Mouse (Mus musculus): ENCODE measurements around the gene Col23a1. TPM values are rescaled to one million over a fixed set of nuclear protein-coding genes. Genes with fewer than 3 reads are reported as not detected.
A peak's percentile ranks its signal among the peaks of the same experiment; 100 is the strongest.

Gene Col23a1
- polyA plus RNA-seq, 1 experiment from 2014 or later, result 23.6 TPM

- no peak overlapping the region for H3K9ac ChIP-seq
- ATAC-seq (ENCODE audit: low FRiP score, low read depth), result peak; percentile 59; the same call in 1 of the 2 replicates
- no peaks in the 10 kb centered on the region for H3K36me3 ChIP-seq
- H3K27me3 ChIP-seq, result no peaks in the 10 kb centered on the region
- no peak overlapping the region for H3K27ac ChIP-seq
- H3K9me3 ChIP-seq, result no peaks in the 10 kb centered on the region; the same call in 1 of the 2 replicates
- H3K4me3 ChIP-seq, result no peak overlapping the region
- 32% methylated on average over 6 of the region's 6 CpGs for WGBS
- peaks cover 16% of the 10 kb centered on the region; the same call in 1 of the 2 replicates for H3K4me1 ChIP-seq
- H3K4me2 ChIP-seq (replicated peaks), result no peak overlapping the region
Measured at GRCm38 (mm10) chr11:51446711-51447425, 157.1 kb downstream of the Col23a1 start.

GRCm38 (mm10) chr11:51448256-51448655 is 158.5 kb downstream of the Col23a1 start:
- H3K4me2 ChIP-seq (replicated peaks), result no peak overlapping the region
- no peaks in the 10 kb centered on the region for H3K36me3 ChIP-seq
- H3K9ac ChIP-seq, result no peak overlapping the region
- peaks cover 16% of the 10 kb centered on the region; the same call in 1 of the 2 replicates for H3K4me1 ChIP-seq
- ATAC-seq (ENCODE audit: low FRiP score, low read depth), result no peak
- no peaks in the 10 kb centered on the region for H3K9me3 ChIP-seq
- no peaks in the 10 kb centered on the region for H3K27me3 ChIP-seq
- H3K27ac ChIP-seq, result no peak overlapping the region
- H3K4me3 ChIP-seq, result no peak overlapping the region
- WGBS, result 91% methylated on average over 4 of the region's 4 CpGs

DNA sequence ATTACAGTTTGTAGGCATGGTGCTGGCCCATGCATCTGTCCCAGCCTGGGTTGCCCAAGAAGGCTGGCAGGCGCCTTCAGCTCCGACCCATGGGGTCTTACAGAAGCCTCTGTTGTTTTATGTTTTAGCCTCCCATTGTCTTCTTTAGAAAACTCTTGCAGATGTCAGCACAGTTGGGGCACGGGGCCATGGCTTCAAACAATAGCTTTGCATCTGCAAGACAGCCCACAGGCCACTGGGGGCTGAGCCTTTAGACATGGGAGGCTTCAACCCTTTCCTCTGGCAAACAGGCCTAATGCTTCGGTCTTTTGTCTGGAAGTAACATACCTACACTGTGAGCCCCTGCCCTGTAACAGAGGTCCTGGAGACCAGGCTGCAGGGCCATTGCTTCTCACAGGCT is 159.0 kb downstream of the Col23a1 start:
- no peak overlapping the region for H3K4me2 ChIP-seq (replicated peaks)
- no peaks in the 10 kb centered on the region for H3K36me3 ChIP-seq
- H3K27ac ChIP-seq, result no peak overlapping the region
- WGBS, result 80% methylated on average over 4 of the region's 4 CpGs
- no peaks in the 10 kb centered on the region for H3K27me3 ChIP-seq
- no peak overlapping the region for H3K4me3 ChIP-seq
- ATAC-seq (ENCODE audit: low FRiP score, low read depth), result no peak
- no peaks in the 10 kb centered on the region for H3K9me3 ChIP-seq
- peaks cover 16% of the 10 kb centered on the region; the same call in 1 of the 2 replicates for H3K4me1 ChIP-seq
- no peak overlapping the region for H3K9ac ChIP-seq

DNA sequence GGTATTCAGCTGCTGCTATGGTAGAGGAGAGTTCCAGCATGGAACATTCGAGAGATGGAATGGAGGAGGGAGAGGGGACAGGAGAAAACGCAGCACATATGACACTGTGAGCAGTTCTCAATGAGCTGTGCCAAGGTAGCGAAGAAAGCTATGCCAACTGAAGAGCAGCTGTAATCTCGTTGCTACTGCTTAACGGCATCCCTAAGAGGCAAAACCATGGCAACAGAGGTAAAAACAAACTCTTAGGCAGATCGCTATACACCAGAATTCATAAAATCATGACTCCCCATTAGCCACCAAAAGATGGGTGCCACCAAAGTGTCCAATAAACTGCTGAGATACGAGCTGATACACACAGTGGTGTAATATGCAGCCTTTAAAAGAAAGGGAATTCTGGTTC is 160.2 kb downstream of the Col23a1 start:
- Histone ChIP-seq H3K4me1 (peaks cover 16% of the 10 kb centered on the region; the same call in 1 of the 2 replicates), H3K27ac (no peak overlapping the region), H3K36me3 (no peaks in the 10 kb centered on the region), H3K9me3 (no peaks in the 10 kb centered on the region), H3K4me3 (no peak overlapping the region), H3K9ac (no peak overlapping the region), H3K27me3 (no peaks in the 10 kb centered on the region), H3K4me2 (replicated peaks) (no peak overlapping the region)
- no peak for ATAC-seq (ENCODE audit: low FRiP score, low read depth)
- WGBS, result 71% methylated on average over 7 of the region's 7 CpGs

DNA sequence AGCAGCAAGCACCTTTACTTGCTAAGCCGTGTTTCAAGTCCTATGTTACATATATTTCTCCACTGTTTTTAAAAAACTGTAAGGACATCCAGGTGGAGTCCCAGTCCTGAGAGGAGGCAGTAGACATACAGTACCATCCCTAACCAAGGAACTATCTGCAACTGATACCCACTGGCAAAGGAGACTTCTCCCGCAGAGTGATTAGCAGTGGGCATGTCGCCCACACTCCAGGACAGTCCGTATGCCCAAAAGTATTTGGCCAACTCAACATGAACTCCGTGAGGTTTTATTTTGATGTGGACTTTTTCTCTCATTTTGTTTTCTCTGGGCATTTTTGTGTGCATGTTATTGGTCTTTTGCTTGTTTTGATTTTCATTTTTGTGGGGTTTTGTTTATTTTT is 161.6 kb downstream of the Col23a1 start:
- 87% methylated on average over 5 of the region's 5 CpGs for WGBS
- no peak overlapping the region for H3K4me3 ChIP-seq
- H3K4me2 ChIP-seq (replicated peaks), result no peak overlapping the region
- ATAC-seq (ENCODE audit: low FRiP score, low read depth), result no peak
- H3K9ac ChIP-seq, result no peak overlapping the region
- peaks cover 16% of the 10 kb centered on the region; the same call in 1 of the 2 replicates for H3K4me1 ChIP-seq
- no peak overlapping the region for H3K27ac ChIP-seq
- H3K27me3 ChIP-seq, result no peaks in the 10 kb centered on the region
- H3K9me3 ChIP-seq, result no peaks in the 10 kb centered on the region
- H3K36me3 ChIP-seq, result no peaks in the 10 kb centered on the region

DNA sequence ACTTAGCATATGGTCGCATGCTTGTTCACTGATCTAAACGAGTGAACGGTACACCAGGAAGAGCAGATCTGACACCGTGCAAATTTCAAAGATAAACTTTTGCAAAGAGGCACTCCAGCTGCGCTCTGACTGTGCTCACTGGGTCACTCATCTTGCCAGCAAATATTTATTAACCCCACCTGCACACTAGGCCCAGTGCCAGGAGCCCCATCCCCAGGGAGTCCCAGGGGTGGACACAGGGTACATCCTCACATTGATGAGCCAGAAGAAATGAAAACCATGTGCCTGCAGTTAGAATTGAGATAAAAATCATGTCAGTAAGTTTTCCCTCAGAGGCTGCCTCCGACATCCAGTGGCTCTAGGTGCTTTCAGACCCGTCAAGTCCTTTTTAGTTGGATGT is 162.2 kb downstream of the Col23a1 start:
- Histone ChIP-seq H3K4me3 (no peak overlapping the region), H3K9me3 (no peaks in the 10 kb centered on the region), H3K27me3 (no peaks in the 10 kb centered on the region), H3K36me3 (no peaks in the 10 kb centered on the region), H3K4me2 (replicated peaks) (no peak overlapping the region), H3K9ac (no peak overlapping the region), H3K4me1 (peaks cover 10% of the 10 kb centered on the region; the same call in 1 of the 2 replicates), H3K27ac (no peak overlapping the region)
- 58% methylated on average over 7 of the region's 7 CpGs for WGBS
- ATAC-seq (ENCODE audit: low FRiP score, low read depth), result no peak

GRCm38 (mm10) chr11:51453742-51454141 is 164.0 kb downstream of the Col23a1 start:
- H3K4me2 ChIP-seq (replicated peaks), result no peak overlapping the region
- no peak for ATAC-seq (ENCODE audit: low FRiP score, low read depth)
- H3K9me3 ChIP-seq, result no peaks in the 10 kb centered on the region
- WGBS, result 92% methylated on average over 9 of the region's 9 CpGs
- H3K27me3 ChIP-seq, result no peaks in the 10 kb centered on the region
- H3K4me1 ChIP-seq, result peaks cover 11% of the 10 kb centered on the region; the same call in 1 of the 2 replicates
- no peak overlapping the region for H3K27ac ChIP-seq
- H3K36me3 ChIP-seq, result no peaks in the 10 kb centered on the region
- H3K4me3 ChIP-seq, result no peak overlapping the region
- no peak overlapping the region for H3K9ac ChIP-seq

DNA sequence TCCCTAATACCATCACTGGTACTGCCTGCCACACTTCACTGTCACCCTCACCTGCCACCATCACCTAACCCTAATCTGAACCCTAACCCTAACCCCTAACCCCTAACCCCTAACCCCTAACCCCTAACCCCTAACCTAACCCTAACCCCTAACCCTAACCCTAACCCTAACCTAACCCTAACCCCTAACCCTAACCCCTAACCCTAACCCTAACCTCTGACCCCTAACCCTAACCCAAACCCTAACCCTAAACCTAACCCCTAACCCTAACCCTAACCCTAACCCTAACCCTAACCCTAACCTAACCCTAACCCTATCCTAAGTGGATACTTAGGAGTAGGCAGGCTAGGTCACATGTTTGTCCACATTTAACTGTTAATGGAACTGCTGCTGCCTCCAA is 165.8 kb downstream of the Col23a1 start:
- Histone ChIP-seq H3K4me2 (replicated peaks) (no peak overlapping the region), H3K4me3 (no peak overlapping the region), H3K27ac (no peak overlapping the region), H3K27me3 (no peaks in the 10 kb centered on the region), H3K4me1 (peaks cover 15% of the 10 kb centered on the region), H3K9ac (no peak overlapping the region), H3K36me3 (no peaks in the 10 kb centered on the region), H3K9me3 (no peaks in the 10 kb centered on the region)
- no peak for ATAC-seq (ENCODE audit: low FRiP score, low read depth)

GRCm38 (mm10) chr11:51457624-51458023 is 167.9 kb downstream of the Col23a1 start:
- peaks cover 15% of the 10 kb centered on the region for H3K4me1 ChIP-seq
- H3K27me3 ChIP-seq, result no peaks in the 10 kb centered on the region
- H3K9me3 ChIP-seq, result no peaks in the 10 kb centered on the region
- no peak overlapping the region for H3K9ac ChIP-seq
- no peak overlapping the region for H3K4me2 ChIP-seq (replicated peaks)
- WGBS, result 63% methylated on average over 5 of the region's 5 CpGs
- no peak overlapping the region for H3K4me3 ChIP-seq
- ATAC-seq (ENCODE audit: low FRiP score, low read depth), result no peak
- no peaks in the 10 kb centered on the region for H3K36me3 ChIP-seq
- no peak overlapping the region for H3K27ac ChIP-seq

- no peaks in the 10 kb centered on the region for H3K27me3 ChIP-seq
- no peak for ATAC-seq (ENCODE audit: low FRiP score, low read depth)
- H3K36me3 ChIP-seq, result no peaks in the 10 kb centered on the region
- peaks cover 23% of the 10 kb centered on the region for H3K4me1 ChIP-seq
- 33% methylated on average over 4 of the region's 4 CpGs for WGBS
- H3K27ac ChIP-seq, result no peak overlapping the region
- peak overlapping the region; percentile 39; the same call in 1 of the 2 replicates for H3K9ac ChIP-seq
- H3K9me3 ChIP-seq, result no peaks in the 10 kb centered on the region
- H3K4me3 ChIP-seq, result no peak overlapping the region
- H3K4me2 ChIP-seq (replicated peaks), result no peak overlapping the region
Measured at GRCm38 (mm10) chr11:51458649-51459048, 168.9 kb downstream of the Col23a1 start.

DNA sequence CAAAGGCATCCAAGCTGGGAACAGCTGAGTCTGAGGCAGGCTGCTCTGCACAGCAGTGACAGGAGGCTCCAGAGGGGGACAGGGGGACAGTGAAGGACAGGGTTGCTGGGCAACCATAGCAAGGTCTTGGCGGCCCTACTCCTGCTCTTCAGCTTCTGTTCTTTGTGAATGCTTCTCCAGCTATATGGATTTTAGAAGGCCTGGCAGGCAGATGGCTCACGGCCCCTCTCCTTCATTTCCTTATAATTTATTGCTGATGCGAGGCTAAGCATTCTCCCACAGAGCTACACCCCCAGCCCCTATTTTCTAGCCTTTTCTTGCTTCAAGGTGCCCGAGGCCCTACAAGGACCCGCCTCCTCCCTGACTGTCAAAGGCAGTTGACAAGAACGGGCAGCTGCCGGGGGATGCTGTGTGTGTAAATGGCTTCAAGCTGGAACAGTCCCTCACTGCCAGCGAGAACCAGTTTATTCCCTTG is 169.9 kb downstream of the Col23a1 start:
- Histone ChIP-seq H3K4me2 (replicated peaks) (no peak overlapping the region), H3K27me3 (no peaks in the 10 kb centered on the region), H3K36me3 (no peaks in the 10 kb centered on the region), H3K27ac (no peak overlapping the region; the same call in 1 of the 2 replicates), H3K4me1 (peaks cover 23% of the 10 kb centered on the region), H3K4me3 (no peak overlapping the region), H3K9ac (peak overlapping the region; percentile 25; the same call in 1 of the 2 replicates), H3K9me3 (no peaks in the 10 kb centered on the region)
- ATAC-seq (ENCODE audit: low FRiP score, low read depth), result peak; percentile 79
- 34% methylated on average over 8 of the region's 8 CpGs for WGBS

DNA sequence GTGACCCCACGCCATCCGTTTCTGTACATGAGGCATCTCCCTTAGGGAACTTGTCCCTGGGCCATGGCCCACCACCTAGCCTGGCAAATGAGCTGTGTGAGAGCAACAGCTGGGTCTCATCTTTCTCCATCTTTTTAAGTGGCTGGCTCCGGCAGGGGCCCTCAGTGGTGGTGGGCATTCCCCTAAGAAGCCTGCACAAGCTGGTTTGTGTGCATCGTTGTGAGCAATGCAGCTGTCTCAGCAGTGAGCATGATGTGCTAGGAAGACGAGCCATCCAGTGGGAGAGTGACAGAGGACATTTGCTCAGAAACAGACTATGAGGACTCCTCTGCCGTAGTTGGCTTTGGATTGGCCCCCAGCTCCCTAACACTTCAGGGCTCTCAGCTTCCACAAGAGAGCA is 179.0 kb downstream of the Col23a1 start:
- Histone ChIP-seq H3K9ac (no peak overlapping the region), H3K4me1 (peaks cover 42% of the 10 kb centered on the region), H3K27ac (no peak overlapping the region; the same call in 1 of the 2 replicates), H3K27me3 (no peaks in the 10 kb centered on the region; the same call in 1 of the 2 replicates), H3K36me3 (no peaks in the 10 kb centered on the region), H3K9me3 (no peaks in the 10 kb centered on the region), H3K4me2 (replicated peaks) (peak overlapping the region; percentile 50), H3K4me3 (no peak overlapping the region)
- 24% methylated on average over 6 of the region's 6 CpGs for WGBS
- ATAC-seq (ENCODE audit: low FRiP score, low read depth), result peak; percentile 18; the same call in 1 of the 2 replicates
